Comparison of ENCODE assay signal across 32 mouse cellular contexts in the genomic region with DNA sequence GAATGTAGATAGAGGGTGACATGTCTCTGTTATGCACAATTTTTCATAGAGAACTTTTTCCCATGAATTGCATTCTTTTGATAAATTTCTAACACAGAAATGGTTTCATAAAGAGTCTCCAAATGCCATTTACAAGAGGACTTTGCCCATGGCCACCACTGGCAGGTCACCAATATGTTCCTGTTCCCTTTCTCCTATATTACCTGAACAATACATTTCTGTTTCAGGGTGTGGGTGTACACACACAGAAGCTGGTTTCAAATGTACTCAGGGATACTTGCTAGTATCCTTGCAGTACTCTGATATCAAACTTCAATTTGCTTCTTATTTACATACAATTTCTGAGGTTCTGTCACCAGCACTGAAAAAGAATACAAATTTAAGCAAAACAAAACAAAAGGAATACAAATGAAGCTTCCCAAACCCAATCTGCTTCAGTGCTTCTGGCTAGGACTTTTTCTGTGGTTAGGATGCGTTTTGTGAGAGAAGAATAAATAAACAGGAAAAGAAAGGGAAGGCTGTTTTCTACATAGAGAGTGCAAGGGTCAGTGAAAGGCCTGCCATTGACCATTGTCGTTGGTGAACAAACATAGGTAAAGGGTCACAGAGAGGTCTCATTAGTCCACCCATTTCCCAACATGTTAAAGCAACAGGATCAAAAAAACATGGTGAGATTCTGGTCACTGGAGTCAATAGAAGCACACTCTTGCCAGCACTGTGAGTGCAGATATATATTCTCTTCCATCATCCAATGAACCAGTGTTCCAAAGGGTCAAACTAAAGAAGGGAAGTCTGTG. TPM values are rescaled to one million over a fixed set of nuclear protein-coding genes. Genes with fewer than 3 reads are reported as not detected.
DNase-seq lines count a peak whose midpoint lies in the region; ATAC-seq and TF ChIP-seq lines count a peak whose summit lies in the region.
"Had no signal": no experiment of that assay in that cellular context is flagged by ENCODE, and none has a peak within 500 bp of the region (broad histone marks: within the 10 kb centered on the region; RNA-seq: fewer than 3 reads in every experiment).

No protein-coding gene starts in this region.

- H3K27ac ChIP-seq in liver, adult 2 months (replicated peaks; ENCODE audit: insufficient read depth, low read depth, low read length), result peak overlapping the region; percentile 97
- no peak overlapping the region for H3K27ac ChIP-seq in liver, embryonic 13.5 days
- 0 out of 2 replicates have a peak overlapping the region, but pooled peaks have one; percentile 24 for H3K27ac ChIP-seq in liver, embryonic 15.5 days (replicated peaks)
- H3K27ac ChIP-seq in stomach, postnatal 0 days (replicated peaks), result peak overlapping the region; percentile 20; the same call in 1 of the 2 replicates
- H3K27ac ChIP-seq: gastrocnemius, adult 2 months; hindbrain, embryonic 12.5 days; hindbrain, embryonic 15.5 days had no signal

- TF ChIP-seq CTCF in liver, adult 2 months (IDR thresholded peaks at IDR 0.05; ENCODE audit: low read depth, low read length), result no peak
- TF ChIP-seq CTCF in stomach, postnatal 0 days (IDR thresholded peaks at IDR 0.05; ENCODE audit: low read depth), result no peak

- no peaks in the 10 kb centered on the region for H3K9me3 ChIP-seq in liver, embryonic 13.5 days (replicated peaks)
- no peaks in the 10 kb centered on the region for H3K9me3 ChIP-seq in liver, embryonic 15.5 days (replicated peaks)
- H3K9me3 ChIP-seq in stomach, postnatal 0 days (ENCODE audit: control insufficient read depth, low read length), result no peaks in the 10 kb centered on the region
- H3K9me3 ChIP-seq: hindbrain, embryonic 12.5 days; hindbrain, embryonic 15.5 days had no signal

- peaks cover 7% of the 10 kb centered on the region; the same call in 1 of the 2 replicates for H3K79me2 ChIP-seq in liver, adult 2 months (ENCODE audit: control insufficient read depth, insufficient read depth, low read length)

- peak; percentile 96 for DNase-seq in liver, adult 2 months (ENCODE audit: extremely low read depth, low read depth, low spot score)
- DNase-seq in liver, result no peak
- DNase-seq in liver, embryonic 13.5 days, result no peak
- DNase-seq in stomach, postnatal 0 days (ENCODE audit: low spot score), result peak; percentile 46
- no peak for DNase-seq in layer of hippocampus, postnatal 25 days (ENCODE audit: extremely low spot score in 1 of 2, low spot score in 1 of 2)
- DNase-seq in right cerebral cortex, adult 2 months (ENCODE audit: low spot score in 2 of 2), result no peak
- DNase-seq in B cell, adult 2 months, result no peak
- DNase-seq: adrenal gland, adult 8-10 months; cerebellum, adult 11-12 months; cerebellum, adult 8-10 months; cerebellum, postnatal 10 days; forebrain, postnatal 0 days; gastrocnemius, adult 2 months; gastrocnemius, postnatal 14 days; heart, adult 11 months had no signal

- TF ChIP-seq EP300 in stomach, postnatal 0 days (optimal IDR thresholded peaks at IDR 0.05), result no peak

- no peak for TF ChIP-seq POLR2A in liver, adult 2 months (IDR thresholded peaks at IDR 0.05; ENCODE audit: extremely low read depth, insufficient read depth, low read length)

- no peaks in the 10 kb centered on the region for H3K27me3 ChIP-seq in liver, adult 2 months (ENCODE audit: control insufficient read depth, insufficient read depth, low read length)
- peaks cover 14% of the 10 kb centered on the region for H3K27me3 ChIP-seq in liver, embryonic 13.5 days
- H3K27me3 ChIP-seq in liver, embryonic 15.5 days, result peaks cover 14% of the 10 kb centered on the region
- no peaks in the 10 kb centered on the region for H3K27me3 ChIP-seq in stomach, postnatal 0 days (ENCODE audit: control insufficient read depth, insufficient read depth, low read length)
- H3K27me3 ChIP-seq: hindbrain, embryonic 15.5 days had no signal

- H3K4me1 ChIP-seq in liver, adult 2 months (ENCODE audit: control insufficient read depth, insufficient read depth, low read length), result peaks cover 8% of the 10 kb centered on the region
- H3K4me1 ChIP-seq in liver, embryonic 13.5 days (replicated peaks), result peaks cover 5% of the 10 kb centered on the region
- peaks cover 5% of the 10 kb centered on the region for H3K4me1 ChIP-seq in liver, embryonic 15.5 days (replicated peaks)
- H3K4me1 ChIP-seq in stomach, postnatal 0 days (replicated peaks; ENCODE audit: control insufficient read depth, insufficient read depth), result no peaks in the 10 kb centered on the region; the same call in 1 of the 2 replicates

- H3K4me3 ChIP-seq in liver, adult 2 months (ENCODE audit: insufficient read depth, low read depth, low read length), result peak overlapping the region; percentile 54; the same call in 1 of the 2 replicates
- H3K4me3 ChIP-seq in liver, embryonic 13.5 days (replicated peaks), result no peak overlapping the region
- H3K4me3 ChIP-seq in liver, embryonic 15.5 days (replicated peaks), result no peak overlapping the region
- no peak overlapping the region for H3K4me3 ChIP-seq in stomach, postnatal 0 days (ENCODE audit: low read depth, low read length)
- H3K4me3 ChIP-seq: gastrocnemius, adult 2 months; hindbrain, embryonic 12.5 days; hindbrain, embryonic 15.5 days had no signal

- ATAC-seq in liver, embryonic 13.5 days (ENCODE audit: low read depth), result peak; percentile 41; the same call in 1 of the 2 replicates
- ATAC-seq in liver, embryonic 15.5 days (ENCODE audit: insufficient read depth), result peak; percentile 68
- ATAC-seq in stomach, postnatal 0 days (ENCODE audit: low FRiP score, low TSS enrichment), result peak; percentile 78
- ATAC-seq: activated CD4-positive, CD25-positive, alpha-beta regulatory T cell, adult 4 months; forebrain, embryonic 14.5 days; forebrain, postnatal 0 days had no signal

- H3K36me3 ChIP-seq in liver, adult 2 months (ENCODE audit: control insufficient read depth, insufficient read depth, low read length), result no peaks in the 10 kb centered on the region
- no peaks in the 10 kb centered on the region for H3K36me3 ChIP-seq in liver, embryonic 13.5 days
- H3K36me3 ChIP-seq in liver, embryonic 15.5 days (replicated peaks), result no peaks in the 10 kb centered on the region
- no peaks in the 10 kb centered on the region for H3K36me3 ChIP-seq in stomach, postnatal 0 days (ENCODE audit: control insufficient read depth, insufficient read depth, low read length)
- H3K36me3 ChIP-seq: hindbrain, embryonic 12.5 days; hindbrain, embryonic 15.5 days had no signal

- H3K4me2 ChIP-seq in liver, embryonic 13.5 days, result no peak overlapping the region
- no peak overlapping the region; the same call in 1 of the 2 replicates for H3K4me2 ChIP-seq in liver, embryonic 15.5 days
- H3K4me2 ChIP-seq in stomach, postnatal 0 days (replicated peaks; ENCODE audit: low read depth), result no peak overlapping the region
- H3K4me2 ChIP-seq: heart, embryonic 11.5 days; hindbrain, embryonic 12.5 days; hindbrain, embryonic 15.5 days had no signal

- H3K9ac ChIP-seq in liver, adult 2 months (ENCODE audit: low read depth, low read length), result 0 out of 2 replicates have a peak overlapping the region, but pooled peaks have one; percentile 39
- no peak overlapping the region for H3K9ac ChIP-seq in liver, embryonic 13.5 days
- no peak overlapping the region for H3K9ac ChIP-seq in liver, embryonic 15.5 days
- H3K9ac ChIP-seq in stomach, postnatal 0 days (ENCODE audit: low read length), result no peak overlapping the region
- H3K9ac ChIP-seq: forebrain, postnatal 0 days; hindbrain, embryonic 12.5 days; hindbrain, embryonic 15.5 days had no signal

- WGBS in liver, adult 2 months, result 4% methylated on average over 2 of the region's 2 CpGs
- WGBS in liver, embryonic 13.5 days (ENCODE audit: insufficient replicate concordance), result 24% methylated on average over 2 of the region's 2 CpGs
- WGBS in liver, embryonic 15.5 days (ENCODE audit: insufficient replicate concordance), result 11% methylated on average over 2 of the region's 2 CpGs
- WGBS in stomach, postnatal 0 days, result 12% methylated on average over 2 of the region's 2 CpGs

RNA-seq across cellular contexts. Expression of a gene that starts 1.1 kb away (rescaled TPM):
- 91.4 and 132 TPM in 2 replicates for total RNA-seq in liver, adult 2 months (2014; rRNA removed)
- 41.7 and 68.7 TPM in 2 replicates for polyA plus RNA-seq in liver, adult 2 months (2012; rRNA removed)
- polyA plus RNA-seq in liver, embryonic 13.5 days (2015; fragmentation: Nextera tagmentation; extraction: Ambion mirVana), result 1.5 and 1.8 TPM in 2 replicates
- polyA plus RNA-seq in liver, embryonic 15.5 days (2015; fragmentation: Nextera tagmentation; extraction: Ambion mirVana), result 12.6 and 15.3 TPM in 2 replicates
- 1.2 and 1.5 TPM in 2 replicates for polyA plus RNA-seq in stomach, postnatal 0 days (2015; fragmentation: Nextera tagmentation; extraction: Ambion mirVana)
- total RNA-seq in layer of hippocampus, postnatal 25 days (2021), result not detected
- total RNA-seq: ES-E14; gastrocnemius, adult 2 months; gastrocnemius, postnatal 14 days; heart, adult 8-10 months; heart, postnatal 25 days; hematopoietic stem cell, adult 5-6 weeks had no signal
- polyA plus RNA-seq: activated CD4-positive, CD25-positive, alpha-beta regulatory T cell, adult 4 months; forebrain, embryonic 11.5 days; forebrain, embryonic 14.5 days; heart, embryonic 14.5 days; heart, postnatal 0 days; hindbrain, embryonic 12.5 days had no signal

RNA-seq across cellular contexts. Expression of a gene that starts 32.2 kb away (rescaled TPM):
- total RNA-seq in liver, adult 2 months (2014; rRNA removed), result 233 and 277 TPM in 2 replicates
- 54.6 and 56.1 TPM in 2 replicates for polyA plus RNA-seq in liver, adult 2 months (2012; rRNA removed)
- polyA plus RNA-seq in liver, embryonic 13.5 days (2015; fragmentation: Nextera tagmentation; extraction: Ambion mirVana), result 0.16 and 0.23 TPM in 2 replicates
- polyA plus RNA-seq in liver, embryonic 15.5 days (2015; fragmentation: Nextera tagmentation; extraction: Ambion mirVana), result 0.43 and 0.54 TPM in 2 replicates
- polyA plus RNA-seq in stomach, postnatal 0 days (2015; fragmentation: Nextera tagmentation; extraction: Ambion mirVana), result 0.04 TPM in 1 of 2 replicates, not detected in the other
- total RNA-seq in layer of hippocampus, postnatal 25 days (2021), result under 1 TPM in 1 of 2 experiments, not detected in 1; 0.22 TPM
- total RNA-seq: adrenal gland, adult 8-10 months; forebrain, postnatal 0 days; gastrocnemius, adult 2 months; gastrocnemius, postnatal 4 days; heart, adult 8-10 months; heart, postnatal 25 days; hematopoietic stem cell, adult 5-6 weeks had no signal
- polyA plus RNA-seq: activated CD4-positive, CD25-positive, alpha-beta regulatory T cell, adult 4 months; embryonic facial prominence, embryonic 11.5 days; embryonic facial prominence, embryonic 14.5 days; forebrain, embryonic 11.5 days; forebrain, embryonic 14.5 days; forebrain, postnatal 0 days; frontal cortex, adult 2 months; heart, embryonic 11.5 days; heart, embryonic 14.5 days; heart, postnatal 0 days; hindbrain, embryonic 12.5 days; hindbrain, embryonic 15.5 days had no signal

RNA-seq across cellular contexts. Expression of a gene that starts 55.3 kb away (rescaled TPM):
- 2.3 and 2.4 TPM in 2 replicates for total RNA-seq in liver, adult 2 months (2014; rRNA removed)
- polyA plus RNA-seq in liver, adult 2 months (2012; rRNA removed), result 0.12 and 0.24 TPM in 2 replicates
- 29.6 and 41.6 TPM in 2 replicates for polyA plus RNA-seq in liver, embryonic 13.5 days (2015; fragmentation: Nextera tagmentation; extraction: Ambion mirVana)
- 21.4 and 23.8 TPM in 2 replicates for polyA plus RNA-seq in liver, embryonic 15.5 days (2015; fragmentation: Nextera tagmentation; extraction: Ambion mirVana)
- 8.2 TPM in 2 replicates for polyA plus RNA-seq in stomach, postnatal 0 days (2015; fragmentation: Nextera tagmentation; extraction: Ambion mirVana)
- total RNA-seq in layer of hippocampus, postnatal 25 days (2021), result 1 to 10 TPM; 1.3 to 2.0 TPM

Comparison
In these comparisons a context has a peak if more than half of its experiments do, and no peak if none do; other contexts are left out.
1. DNase-seq: peak in liver, adult 2 months (single experiment) and stomach, postnatal 0 days (single experiment); none in liver (single experiment), liver, embryonic 13.5 days (single experiment), layer of hippocampus, postnatal 25 days (0 of 2), right cerebral cortex, adult 2 months (0 of 2) and B cell, adult 2 months (0 of 2).
2. RNA of a gene that starts 32.2 kb away (polyA plus RNA-seq): 54.6 to 56.1 TPM in liver, adult 2 months; 0.43 to 0.54 TPM in liver, embryonic 15.5 days, 0.16 to 0.23 TPM in liver, embryonic 13.5 days and 0.04 TPM in stomach, postnatal 0 days; every median in the first group is over 10 times any median in the second.
3. Peak in every context shown above with its lines, with median percentiles within 50 percentile points of each other: ATAC-seq.